Mouse (Mus musculus): ENCODE data around the gene Ubxn1. TPM values are rescaled to one million over a fixed set of nuclear protein-coding genes. Genes with fewer than 3 reads are reported as not detected.
A peak's percentile ranks its signal among the peaks of the same experiment; 100 is the strongest.
"Not testable (repeated sequence)": the region's sequence is repeated elsewhere in the genome, so short reads cannot be mapped to it uniquely, and the experiment has no call there.

The Ubxn1 gene
- polyA plus RNA-seq, 1 experiment: 133 TPM

DNA sequence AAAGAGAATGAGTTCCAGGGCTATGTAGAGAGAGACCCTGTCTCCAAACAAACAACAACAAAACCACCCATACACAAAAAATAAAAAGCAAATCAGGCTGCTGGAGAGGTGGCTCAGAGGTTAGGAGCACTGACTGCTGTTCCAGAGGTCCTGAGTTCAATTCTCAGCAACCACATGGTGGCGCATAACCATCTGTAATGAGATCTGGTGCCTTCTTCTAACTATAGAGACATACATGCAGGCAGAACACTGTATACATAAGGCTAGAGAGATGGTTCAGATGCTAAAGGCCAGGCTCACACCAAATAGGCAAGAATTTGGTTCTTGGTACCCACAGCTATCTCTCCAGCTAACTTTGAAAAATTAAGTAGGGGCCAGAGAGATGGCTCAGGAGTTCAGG lies 12.3 kb upstream of the Ubxn1 start:
- peak; percentile 47 for DNase-seq
- TF ChIP-seq CTCF (conservative IDR thresholded peaks at IDR 0.05; ENCODE audit: insufficient read depth, insufficient read length, low read depth, low read length) (peak; percentile 35; the same call in 1 of the 2 replicates), POLR2A (IDR thresholded peaks at IDR 0.05; ENCODE audit: low read depth, low read length) (no peak)
- H3K4me3 ChIP-seq (ENCODE audit: insufficient read depth, low read depth, low read length): no peak overlapping the region
- no peaks in the 10 kb centered on the region for H3K4me1 ChIP-seq (ENCODE audit: control insufficient read depth, insufficient read depth, low read length)
- no peaks in the 10 kb centered on the region for H3K36me3 ChIP-seq (ENCODE audit: control insufficient read depth, insufficient read depth, low read length)
- H3K27me3 ChIP-seq (replicated peaks; ENCODE audit: control insufficient read depth, insufficient read depth, low read length): no peaks in the 10 kb centered on the region
- no peak overlapping the region for H3K27ac ChIP-seq (ENCODE audit: insufficient read depth, low read depth, low read length)
- WGBS: 27% methylated on average over 1 of the region's 1 CpGs

GRCm38 (mm10) chr19:8864265-8864664 lies 7.0 kb upstream of the Ubxn1 start:
- TF ChIP-seq POLR2A (IDR thresholded peaks at IDR 0.05; ENCODE audit: low read depth, low read length) (no peak), CTCF (conservative IDR thresholded peaks at IDR 0.05; ENCODE audit: insufficient read depth, insufficient read length, low read depth, low read length) (no peak)
- WGBS: 83% methylated on average over 6 of the region's 6 CpGs
- no peak for DNase-seq
- H3K4me1 ChIP-seq (ENCODE audit: control insufficient read depth, insufficient read depth, low read length): no peaks in the 10 kb centered on the region
- H3K27ac ChIP-seq (ENCODE audit: insufficient read depth, low read depth, low read length): no peak overlapping the region
- no peaks in the 10 kb centered on the region for H3K27me3 ChIP-seq (replicated peaks; ENCODE audit: control insufficient read depth, insufficient read depth, low read length)
- H3K4me3 ChIP-seq (ENCODE audit: insufficient read depth, low read depth, low read length): no peak overlapping the region
- H3K36me3 ChIP-seq (ENCODE audit: control insufficient read depth, insufficient read depth, low read length): no peaks in the 10 kb centered on the region

- DNase-seq; H3K27me3 ChIP-seq (replicated peaks; ENCODE audit: control insufficient read depth, insufficient read depth, low read length); H3K4me1 ChIP-seq (ENCODE audit: control insufficient read depth, insufficient read depth, low read length); H3K27ac ChIP-seq (ENCODE audit: insufficient read depth, low read depth, low read length); H3K4me3 ChIP-seq (ENCODE audit: insufficient read depth, low read depth, low read length); H3K36me3 ChIP-seq (ENCODE audit: control insufficient read depth, insufficient read depth, low read length): not testable (repeated sequence)
- 67% methylated on average over 3 of the region's 3 CpGs for WGBS
Measured at GRCm38 (mm10) chr19:8870381-8870780, 915 bp upstream of the Ubxn1 start.

DNA sequence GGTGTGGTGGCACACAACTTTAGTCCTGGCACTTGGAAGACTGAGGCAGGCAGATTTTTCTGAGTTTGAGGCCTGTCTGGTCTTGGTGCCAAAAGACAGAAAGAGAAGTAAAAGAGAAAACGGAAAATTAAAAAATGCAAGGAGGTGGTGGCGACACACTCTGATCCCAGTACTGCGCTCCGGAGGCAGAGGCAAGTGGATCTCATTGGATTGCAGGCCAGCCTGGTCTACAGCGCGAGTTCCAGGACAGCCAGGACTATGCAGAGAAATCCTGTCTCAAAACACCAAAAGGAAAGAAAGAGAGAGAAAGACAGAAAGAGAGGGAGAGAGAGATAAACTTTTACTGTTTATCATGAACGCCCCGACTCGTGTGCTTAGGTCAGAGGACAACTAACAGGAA lies 458 bp upstream of the Ubxn1 start:
- peak overlapping the region; percentile 63 for H3K27ac ChIP-seq (ENCODE audit: insufficient read depth, low read depth, low read length)
- no peak for DNase-seq
- peak overlapping the region; percentile 59 for H3K4me3 ChIP-seq (ENCODE audit: insufficient read depth, low read depth, low read length)
- H3K27me3 ChIP-seq (replicated peaks; ENCODE audit: control insufficient read depth, insufficient read depth, low read length): no peaks in the 10 kb centered on the region
- H3K36me3 ChIP-seq (ENCODE audit: control insufficient read depth, insufficient read depth, low read length): peaks cover 2% of the 10 kb centered on the region; the same call in 1 of the 2 replicates
- H3K4me1 ChIP-seq (ENCODE audit: control insufficient read depth, insufficient read depth, low read length): peaks cover 4% of the 10 kb centered on the region; the same call in 1 of the 2 replicates
- 34% methylated on average over 9 of the region's 9 CpGs for WGBS
- TF ChIP-seq POLR2A (IDR thresholded peaks at IDR 0.05; ENCODE audit: low read depth, low read length): no peak
- TF ChIP-seq CTCF (conservative IDR thresholded peaks at IDR 0.05; ENCODE audit: insufficient read depth, insufficient read length, low read depth, low read length): no peak

GRCm38 (mm10) chr19:8872266-8872840 lies 1.1 kb downstream of the Ubxn1 start:
- H3K36me3 ChIP-seq (ENCODE audit: control insufficient read depth, insufficient read depth, low read length): peaks cover 2% of the 10 kb centered on the region; the same call in 1 of the 2 replicates
- peak overlapping the region; percentile 85; the same call in 1 of the 2 replicates for H3K27ac ChIP-seq (ENCODE audit: insufficient read depth, low read depth, low read length)
- WGBS: 46% methylated on average over 10 of the region's 10 CpGs
- TF ChIP-seq CTCF (conservative IDR thresholded peaks at IDR 0.05; ENCODE audit: insufficient read depth, insufficient read length, low read depth, low read length): no peak
- TF ChIP-seq POLR2A (IDR thresholded peaks at IDR 0.05; ENCODE audit: low read depth, low read length): no peak
- no peaks in the 10 kb centered on the region for H3K27me3 ChIP-seq (replicated peaks; ENCODE audit: control insufficient read depth, insufficient read depth, low read length)
- peak; percentile 23 for DNase-seq
- peaks cover 4% of the 10 kb centered on the region; the same call in 1 of the 2 replicates for H3K4me1 ChIP-seq (ENCODE audit: control insufficient read depth, insufficient read depth, low read length)
- peak overlapping the region; percentile 95 for H3K4me3 ChIP-seq (ENCODE audit: insufficient read depth, low read depth, low read length)

GRCm38 (mm10) chr19:8875031-8875430 lies 3.7 kb downstream of the Ubxn1 start:
- Histone ChIP-seq H3K27ac (ENCODE audit: insufficient read depth, low read depth, low read length) (no peak overlapping the region), H3K27me3 (replicated peaks; ENCODE audit: control insufficient read depth, insufficient read depth, low read length) (no peaks in the 10 kb centered on the region), H3K36me3 (ENCODE audit: control insufficient read depth, insufficient read depth, low read length) (peaks cover 2% of the 10 kb centered on the region; the same call in 1 of the 2 replicates), H3K4me1 (ENCODE audit: control insufficient read depth, insufficient read depth, low read length) (peaks cover 4% of the 10 kb centered on the region), H3K4me3 (ENCODE audit: insufficient read depth, low read depth, low read length) (no peak overlapping the region)
- no peak for DNase-seq
- TF ChIP-seq POLR2A (IDR thresholded peaks at IDR 0.05; ENCODE audit: low read depth, low read length) (no peak), CTCF (conservative IDR thresholded peaks at IDR 0.05; ENCODE audit: insufficient read depth, insufficient read length, low read depth, low read length) (no peak)
- 92% methylated on average over 7 of the region's 7 CpGs for WGBS

DNA sequence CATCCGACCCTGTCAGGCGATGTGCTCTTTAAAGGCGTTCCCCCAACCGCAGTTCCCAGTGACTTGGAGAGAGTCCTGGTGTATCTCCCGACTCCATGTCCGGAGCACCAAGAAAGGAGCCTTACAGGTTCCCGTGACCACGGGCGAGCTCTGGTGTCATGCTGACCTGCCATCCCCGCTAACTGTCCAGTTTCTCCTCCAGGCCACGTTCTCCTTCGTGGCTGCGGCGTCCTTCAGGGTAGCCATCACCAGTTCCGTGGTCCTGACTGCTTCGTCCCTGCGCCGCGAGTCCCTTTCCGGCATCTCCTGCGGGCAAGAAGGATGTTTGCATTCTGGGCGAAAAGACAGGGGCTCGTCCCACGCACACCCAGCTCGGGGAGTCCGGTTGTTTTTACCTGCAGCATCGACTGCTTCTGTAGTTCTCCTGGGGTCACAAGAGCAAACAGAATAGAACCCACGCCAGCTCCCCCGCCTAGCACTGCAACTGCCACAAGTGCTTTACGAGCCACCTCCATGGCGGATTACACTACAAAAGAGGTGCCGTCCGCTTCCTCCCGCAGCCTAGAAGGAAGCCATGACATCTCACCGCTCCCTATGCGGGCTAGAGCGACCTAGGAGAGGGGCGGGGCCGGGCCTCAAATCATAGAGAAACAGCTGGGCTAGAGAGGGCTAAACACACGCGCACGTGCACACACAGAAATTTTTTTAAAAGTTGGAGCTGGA lies 9.2 kb downstream of the Ubxn1 start, which contains the start of gene Uqcc3:
Gene Uqcc3, minus strand, starts transcription at position 613 of the 723 bp plus-strand sequence.
- H3K36me3 ChIP-seq (ENCODE audit: control insufficient read depth, insufficient read depth, low read length): no peaks in the 10 kb centered on the region; the same call in 1 of the 2 replicates
- H3K27me3 ChIP-seq (replicated peaks; ENCODE audit: control insufficient read depth, insufficient read depth, low read length): no peaks in the 10 kb centered on the region
- under 1% methylated on average over 42 of the region's 42 CpGs for WGBS
- peak; percentile 95 for DNase-seq
- TF ChIP-seq CTCF (conservative IDR thresholded peaks at IDR 0.05; ENCODE audit: insufficient read depth, insufficient read length, low read depth, low read length) (no peak), POLR2A (IDR thresholded peaks at IDR 0.05; ENCODE audit: low read depth, low read length) (peak; percentile 27)
- H3K4me3 ChIP-seq (ENCODE audit: insufficient read depth, low read depth, low read length): peak within 1 kb of the TSS; percentile 97
- H3K27ac ChIP-seq (ENCODE audit: insufficient read depth, low read depth, low read length): peak within 1 kb of the TSS; percentile 80
- no peaks in the 10 kb centered on the region; the same call in 1 of the 2 replicates for H3K4me1 ChIP-seq (ENCODE audit: control insufficient read depth, insufficient read depth, low read length)
